Mouse (Mus musculus) spleen, adult 2 months (tissue): ENCODE measurements around the gene Galt.

Source experiments
- CTCF ChIP-seq: fragments of 200-500 bp; IDR thresholded peaks from 2 replicates; pipeline ENCODE4 v1.5.1; 2011; ENCODE audit warnings: mild to moderate bottlenecking, inconsistent platforms; ENCODE audit not compliant: insufficient read depth, insufficient read length, insufficient replicate concordance; ENCODE audit errors: extremely low read depth
- POLR2A ChIP-seq: fragments of 200-500 bp; IDR thresholded peaks from 2 replicates; pipeline ENCODE4 v1.6.1; 2011; ENCODE audit warnings: low read depth, low read length, inconsistent platforms

DNA sequence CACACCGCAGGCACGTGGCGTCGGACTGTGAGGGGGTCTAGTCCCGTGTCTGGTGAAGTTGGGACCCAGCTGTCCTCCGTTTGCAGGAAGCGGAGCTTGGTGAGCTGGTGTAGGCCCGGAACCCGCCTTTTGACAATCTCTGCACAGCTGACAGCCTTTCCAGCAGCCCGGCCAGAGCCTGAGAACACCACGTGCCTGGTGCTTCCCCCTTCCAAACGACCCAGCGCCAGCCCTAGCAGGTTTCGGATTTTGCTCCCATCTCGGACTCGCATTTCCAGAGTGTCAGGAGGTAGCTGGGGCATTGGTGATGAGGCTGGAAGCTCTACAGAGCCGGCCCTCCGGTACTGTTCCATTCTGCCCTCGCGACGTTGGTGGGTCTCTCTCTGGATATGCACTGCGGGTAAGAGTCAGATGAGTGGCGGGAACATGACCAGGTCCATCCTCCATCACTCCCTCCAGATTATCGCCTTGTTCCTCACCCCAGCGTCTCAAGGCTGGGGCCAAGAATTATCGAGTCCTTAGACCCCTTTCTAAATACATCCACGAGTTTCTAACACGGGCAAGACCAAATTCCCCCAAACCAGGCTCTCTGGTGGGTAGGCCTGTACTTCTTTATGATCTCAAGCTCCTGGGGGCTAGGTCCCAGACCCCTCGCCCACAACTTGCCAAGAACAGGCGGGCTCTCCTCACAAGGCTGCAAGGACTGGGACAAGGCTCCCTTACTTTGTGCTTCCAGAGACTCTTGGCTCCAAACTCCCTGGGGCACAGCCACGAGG, 42.4 kb upstream of the Galt start:
- TF ChIP-seq CTCF (no peak), POLR2A (no peak)
